Mouse (Mus musculus) left cerebral cortex, adult 2 months (tissue): ENCODE measurements around the gene Spocd1. TPM values are rescaled to one million over a fixed set of nuclear protein-coding genes. Genes with fewer than 3 reads are reported as not detected.

Experiments
- DNase-seq, 2 experiments: peaks; one replicate each; pipeline ENCODE4 v3.0.0; 2021 to 2022; ENCODE audit warnings: low spot score in 2 of 2, mixed read lengths in 1 of 2; ENCODE audit errors: extremely low spot score in 1 of 2
- H3K27ac ChIP-seq: fragments of 200-600 bp; 2 replicates; pipeline ENCODE4 v1.8.1; 2022
- H3K4me3 ChIP-seq: fragments of 200-600 bp; 2 replicates; pipeline ENCODE4 v1.8.1; 2022
- CTCF ChIP-seq: fragments of 200-600 bp; IDR thresholded peaks from 2 replicates; pipeline ENCODE4 v1.8.1; 2022; ENCODE audit warnings: antibody characterized with exemption, mild to moderate bottlenecking, moderate library complexity
- intact Hi-C: fragments of 180-260 bp; cut with DNase I; formaldehyde crosslinking; loops from one replicate; pipeline ENCODE4 v1.15.1; 2025
- total RNA-seq, 2 experiments: library from RNA; stranded (reverse); gene quantifications; 2 replicates each; pipeline ENCODE4 v1.2.3; 2021

Spocd1 gene
- total RNA-seq, 2 experiments from 2014 or later = 0.40 to 0.57 TPM

- intact Hi-C loops = loop anchor here (1.0 kb wide), 1 partner anchor 24 kb away; no protein-coding TSS in a partner anchor
- Histone ChIP-seq H3K4me3 (peak overlapping the region; percentile 95), H3K27ac (peak overlapping the region; percentile 95)
- no peak for TF ChIP-seq CTCF
- no peak for DNase-seq
Measured at GRCm38 (mm10) chr4:129983046-129983445, 54.0 kb downstream of the Spocd1 start.

DNA sequence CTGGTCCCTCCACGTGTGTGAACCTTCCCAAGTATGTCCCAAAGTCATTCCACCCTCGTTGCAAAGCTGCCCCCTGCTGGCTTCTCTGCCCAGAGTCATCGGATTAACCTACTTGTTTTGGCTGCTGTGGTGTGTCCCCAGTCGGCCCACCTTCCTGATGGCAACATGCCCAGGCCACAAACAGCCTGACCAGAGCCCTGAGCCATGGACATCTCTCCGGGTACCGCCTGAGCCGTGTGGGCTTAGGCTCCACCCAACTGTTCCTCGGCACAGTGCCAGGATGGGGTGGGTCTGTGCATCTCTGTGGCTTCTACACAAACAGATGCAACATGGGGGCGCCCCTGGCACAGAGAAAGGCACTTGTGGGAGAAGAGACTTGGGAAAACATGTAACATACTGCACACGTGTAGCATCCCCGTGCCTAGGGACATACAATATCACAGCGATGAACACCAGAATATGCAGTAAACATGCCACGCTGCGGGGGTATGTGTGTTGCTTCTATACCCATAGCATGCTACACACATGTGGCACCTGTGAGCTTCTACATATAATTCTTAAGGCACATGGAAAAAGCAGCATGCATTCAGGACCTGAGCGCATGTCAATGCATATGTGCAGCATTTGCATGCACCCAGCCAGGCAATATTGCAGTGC is 54.8 kb downstream of the Spocd1 start:
- peak overlapping the region; percentile 95 for H3K4me3 ChIP-seq
- peak; percentile 63 for TF ChIP-seq CTCF
- DNase-seq = peak; percentile 82 to 85
- peak overlapping the region; percentile 95 for H3K27ac ChIP-seq
- intact Hi-C loops = loop anchor here (1.0 to 2.0 kb wide), 2 partner anchors 25 to 29 kb away; no protein-coding TSS in a partner anchor

DNA sequence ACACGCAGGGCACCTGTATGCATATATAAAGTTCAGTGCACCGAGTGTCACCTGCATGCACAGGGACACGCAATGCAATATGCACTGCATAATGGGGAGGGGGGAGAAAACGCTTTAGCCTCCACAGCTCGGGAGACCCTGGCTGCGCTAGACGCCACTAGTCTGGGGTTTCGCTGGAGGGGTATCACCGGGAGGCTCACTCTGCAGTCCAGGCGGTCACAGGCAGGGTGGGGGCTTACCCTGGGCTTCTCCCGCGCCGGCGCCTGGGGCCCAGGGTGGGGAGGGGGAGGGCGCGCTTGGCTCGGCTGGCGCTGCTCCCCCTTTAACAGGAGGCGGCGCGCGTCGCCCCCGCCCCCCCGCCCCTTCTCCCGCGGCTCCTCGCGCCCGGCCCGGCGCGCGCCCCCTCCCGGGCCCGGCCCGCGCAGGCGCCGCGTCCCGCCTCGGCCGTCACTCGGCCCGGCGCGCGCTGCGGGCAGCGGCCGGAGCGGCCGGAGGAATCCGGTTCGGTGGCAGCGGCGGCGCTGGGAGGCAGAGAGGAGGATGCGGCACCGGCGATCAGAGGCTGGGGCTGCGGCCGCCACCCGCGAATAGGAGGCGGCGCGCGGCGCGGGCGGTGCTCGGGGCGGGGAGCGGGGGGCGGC is 55.5 kb downstream of the Spocd1 start, which contains the start of gene Adgrb2:
TSS of gene Adgrb2 (plus strand) at position 450 of the 641 bp plus-strand sequence.
- intact Hi-C loops = loop anchor here (2.0 kb wide), 1 partner anchor 28 kb away; no protein-coding TSS in a partner anchor
- Histone ChIP-seq H3K27ac (peak within 1 kb of the TSS; percentile 95), H3K4me3 (peak within 1 kb of the TSS; percentile 95)
- no peak for TF ChIP-seq CTCF
- peak in 1 of 2 experiments; percentile 50 for DNase-seq

GRCm38 (mm10) chr4:129985161-129985670 is 56.2 kb downstream of the Spocd1 start:
- H3K4me3 ChIP-seq = peak overlapping the region; percentile 95
- DNase-seq = no peak
- no peak for TF ChIP-seq CTCF
- peak overlapping the region; percentile 95 for H3K27ac ChIP-seq
- intact Hi-C loops = loop anchor here (2.0 kb wide), 1 partner anchor 28 kb away; no protein-coding TSS in a partner anchor

DNA sequence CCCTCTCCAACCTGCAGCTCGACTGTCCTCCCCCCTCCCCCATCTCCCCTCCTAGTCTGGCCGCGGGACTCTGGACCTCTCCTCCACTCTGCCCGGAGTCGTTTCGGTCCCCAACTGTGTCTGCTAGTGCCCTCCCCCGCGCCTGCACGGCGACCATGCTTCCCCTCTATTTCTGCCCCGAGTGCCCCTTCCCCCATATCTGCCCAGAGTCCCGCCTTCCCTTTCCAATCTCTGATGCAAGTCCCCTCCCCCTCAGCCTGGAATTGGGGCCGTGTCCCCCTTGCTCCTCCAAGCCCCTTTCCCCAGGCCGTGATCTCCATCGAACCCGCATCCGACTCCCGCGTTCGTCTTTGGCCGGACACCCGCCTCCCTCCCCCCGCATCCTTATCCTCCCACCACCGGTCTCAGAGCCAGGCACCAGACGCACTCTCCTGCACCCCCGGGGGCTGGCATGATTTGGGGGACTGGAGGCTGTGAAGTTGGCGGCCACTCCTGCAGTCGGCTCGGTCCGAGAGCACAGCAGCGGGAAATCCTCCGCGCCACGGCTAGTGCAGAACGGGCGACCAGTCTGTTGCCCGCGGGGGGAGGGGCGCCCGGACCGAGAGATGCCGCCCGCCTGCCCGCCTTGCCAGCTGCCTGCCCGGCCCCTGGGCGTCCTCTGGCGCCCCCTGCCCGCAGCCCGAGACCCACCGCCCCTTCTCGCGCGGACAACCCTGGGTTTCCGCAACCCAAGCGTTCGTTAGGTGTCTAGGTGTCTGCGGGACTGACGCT is 56.8 kb downstream of the Spocd1 start:
- intact Hi-C loops = loop anchor here (2.0 kb wide), 1 partner anchor 27 kb away; no protein-coding TSS in a partner anchor
- H3K4me3 ChIP-seq = peak overlapping the region; percentile 95
- TF ChIP-seq CTCF = peak; percentile 64
- peak overlapping the region; percentile 95 for H3K27ac ChIP-seq
- DNase-seq = peak; percentile 83 to 84

GRCm38 (mm10) chr4:129987825-129988504 is 58.9 kb downstream of the Spocd1 start:
- Histone ChIP-seq H3K4me3 (peak overlapping the region; percentile 95), H3K27ac (peak overlapping the region; percentile 72)
- DNase-seq = peak in 1 of 2 experiments; percentile 64
- intact Hi-C loops = no loop called here
- TF ChIP-seq CTCF = no peak

- H3K27ac ChIP-seq = peak overlapping the region; percentile 32
- intact Hi-C loops = no loop called here
- no peak overlapping the region for H3K4me3 ChIP-seq
- DNase-seq = no peak
- no peak for TF ChIP-seq CTCF
Measured at GRCm38 (mm10) chr4:129989925-129990324, 60.9 kb downstream of the Spocd1 start.

GRCm38 (mm10) chr4:129992720-129993119 is 63.7 kb downstream of the Spocd1 start:
- intact Hi-C loops = no loop called here
- no peak overlapping the region for H3K4me3 ChIP-seq
- TF ChIP-seq CTCF = no peak
- H3K27ac ChIP-seq = peak overlapping the region; percentile 83
- DNase-seq = no peak

DNA sequence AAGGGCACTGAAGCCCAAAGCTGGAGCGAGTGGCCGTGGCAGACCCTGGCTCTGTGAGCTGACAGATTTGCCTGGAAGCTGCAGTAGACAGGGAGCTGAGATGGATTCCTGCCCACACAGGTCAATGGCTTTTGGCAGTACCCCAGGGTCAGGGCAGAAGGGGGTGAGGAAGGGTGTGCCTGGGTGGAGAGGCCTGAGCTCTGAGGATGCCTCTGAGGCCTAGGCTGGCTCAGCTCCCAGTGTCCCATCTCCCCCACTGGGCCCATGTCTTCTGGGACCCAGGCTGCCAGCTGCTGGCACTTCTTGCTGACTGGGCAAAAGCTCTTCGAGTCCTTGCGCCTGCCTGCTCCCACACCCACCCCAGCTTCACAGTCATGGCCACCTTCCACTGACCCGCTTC is 64.2 kb downstream of the Spocd1 start:
- intact Hi-C loops = no loop called here
- no peak for DNase-seq
- H3K4me3 ChIP-seq = no peak overlapping the region
- no peak for TF ChIP-seq CTCF
- H3K27ac ChIP-seq = peak overlapping the region; percentile 83

GRCm38 (mm10) chr4:129993944-129994695 is 65.1 kb downstream of the Spocd1 start:
- no peak for DNase-seq

More at GRCm38 (mm10) chr4:129993944-129994695, 65.1 kb downstream of the Spocd1 start:
- TF ChIP-seq CTCF = no peak
- Histone ChIP-seq H3K27ac (peak overlapping the region; percentile 83), H3K4me3 (no peak overlapping the region)
- intact Hi-C loops = no loop called here
